Mouse (Mus musculus): Measurements from ENCODE around the gene Unc13b. TPM values are rescaled to one million over a fixed set of nuclear protein-coding genes. Genes with fewer than 3 reads are reported as not detected.

The Unc13b gene
- total and polyA plus RNA-seq, 2 experiments from 2014 or later, result 7.9 to 40.2 TPM

DNA sequence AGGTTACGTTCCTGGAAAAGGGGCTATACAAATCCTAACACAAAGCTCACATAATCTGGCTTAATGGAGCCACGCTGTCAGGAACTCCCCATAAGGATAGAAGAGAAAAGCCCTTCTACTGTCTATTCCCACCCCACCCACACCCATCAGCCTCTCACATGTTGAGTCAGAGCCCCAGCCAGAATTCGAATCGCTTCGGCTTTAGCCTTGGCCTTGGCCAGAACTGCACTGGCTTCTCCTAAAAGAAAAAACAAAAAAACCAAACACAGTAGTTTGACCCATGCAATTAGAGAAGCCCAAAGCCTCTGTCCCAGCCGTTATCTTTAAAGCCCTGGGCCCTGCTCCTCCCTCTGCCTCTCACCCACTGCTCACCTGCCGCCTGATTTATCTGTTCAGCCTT is 29.6 kb upstream of the Unc13b start:
- H3K4me1 ChIP-seq (ENCODE audit: insufficient read depth, low read length), result peaks cover 11% of the 10 kb centered on the region
- H3K4me3 ChIP-seq (ENCODE audit: low read depth, low read length), result no peak overlapping the region
- no peak overlapping the region for H3K4me2 ChIP-seq (ENCODE audit: low read depth, low read length, poor library complexity, severe bottlenecking)
- no peak overlapping the region for H3K9ac ChIP-seq (replicated peaks; ENCODE audit: low read length, poor library complexity, severe bottlenecking)
- H3K36me3 ChIP-seq (ENCODE audit: insufficient read depth, low read length), result peaks cover 28% of the 10 kb centered on the region
- ATAC-seq (ENCODE audit: low FRiP score) (no peak), DNase-seq (ENCODE audit: low spot score) (no peak)
- TF ChIP-seq CTCF (IDR thresholded peaks at IDR 0.05), result no peak
- no peaks in the 10 kb centered on the region for H3K9me3 ChIP-seq (ENCODE audit: low read length)
- 93% methylated on average over 7 of the region's 7 CpGs for WGBS
- no peak overlapping the region for H3K27ac ChIP-seq (ENCODE audit: low read depth, low read length)
- no peaks in the 10 kb centered on the region for H3K27me3 ChIP-seq (ENCODE audit: insufficient read depth, low read length)

DNA sequence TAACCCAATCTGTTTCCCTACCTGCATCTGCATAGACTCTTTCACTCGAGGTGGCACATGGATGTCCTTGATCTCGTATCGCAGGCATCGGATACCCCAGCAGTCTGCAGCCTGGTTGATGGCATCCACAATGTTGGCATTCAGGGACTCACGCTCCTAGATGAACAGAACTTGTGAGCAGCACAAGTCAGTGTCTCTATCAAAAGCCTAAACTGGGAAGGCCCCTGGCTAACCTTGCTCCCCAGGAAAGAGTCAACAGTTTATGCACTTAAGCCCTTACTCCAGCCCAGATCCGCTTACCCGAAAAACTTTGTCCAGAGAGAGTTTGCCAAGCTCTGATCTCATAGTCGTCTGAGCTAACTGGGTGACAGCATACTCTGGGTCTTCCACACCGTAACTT is 29.0 kb upstream of the Unc13b start:
- WGBS, result 94% methylated on average over 9 of the region's 9 CpGs

DNA sequence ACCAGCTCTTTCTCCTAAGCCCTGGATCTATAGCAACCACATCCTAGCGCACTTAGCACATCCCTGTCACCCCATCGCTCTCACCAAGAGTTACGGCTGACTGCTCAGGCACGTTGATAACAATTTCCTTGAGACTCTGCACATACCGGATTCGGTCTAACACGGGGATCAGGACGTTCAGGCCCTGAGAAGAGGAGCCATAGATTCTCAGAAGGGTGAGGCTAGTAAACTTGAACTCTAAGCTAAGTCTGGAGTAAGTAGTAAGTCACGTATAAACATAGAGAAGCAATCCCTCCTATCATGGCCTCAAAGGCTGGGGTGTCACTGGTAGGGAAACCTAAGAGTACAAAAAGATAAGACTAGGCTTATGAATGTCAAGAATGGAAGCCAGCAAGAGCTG is 28.4 kb upstream of the Unc13b start:
- no peaks in the 10 kb centered on the region for H3K27me3 ChIP-seq (ENCODE audit: insufficient read depth, low read length)
- 0 out of 2 replicates have a peak, but pooled peaks cover 4% of the 10 kb centered on the region for H3K4me1 ChIP-seq (ENCODE audit: insufficient read depth, low read length)
- peak overlapping the region; percentile 84; the same call in 1 of the 2 replicates for H3K27ac ChIP-seq (ENCODE audit: low read depth, low read length)
- peaks cover 28% of the 10 kb centered on the region for H3K36me3 ChIP-seq (ENCODE audit: insufficient read depth, low read length)
- peak overlapping the region; percentile 88 for H3K9ac ChIP-seq (replicated peaks; ENCODE audit: low read length, poor library complexity, severe bottlenecking)
- H3K9me3 ChIP-seq (ENCODE audit: low read length), result no peaks in the 10 kb centered on the region
- peak overlapping the region; percentile 69 for H3K4me3 ChIP-seq (ENCODE audit: low read depth, low read length)
- no peak for TF ChIP-seq CTCF (IDR thresholded peaks at IDR 0.05)
- ATAC-seq (ENCODE audit: low FRiP score), result no peak
- H3K4me2 ChIP-seq (ENCODE audit: low read depth, low read length, poor library complexity, severe bottlenecking), result peak overlapping the region; percentile 62
- 81% methylated on average over 9 of the region's 9 CpGs for whole genome bisulfite sequencing
- DNase-seq (ENCODE audit: low spot score), result no peak

More for the DNA sequence above, 29.0 kb upstream of the Unc13b start:
- Histone ChIP-seq H3K36me3 (ENCODE audit: insufficient read depth, low read length) (peaks cover 28% of the 10 kb centered on the region), H3K4me1 (ENCODE audit: insufficient read depth, low read length) (peaks cover 5% of the 10 kb centered on the region), H3K4me2 (ENCODE audit: low read depth, low read length, poor library complexity, severe bottlenecking) (no peak overlapping the region), H3K9me3 (ENCODE audit: low read length) (no peaks in the 10 kb centered on the region), H3K9ac (replicated peaks; ENCODE audit: low read length, poor library complexity, severe bottlenecking) (no peak overlapping the region; the same call in 1 of the 2 replicates), H3K27ac (ENCODE audit: low read depth, low read length) (no peak overlapping the region), H3K27me3 (ENCODE audit: insufficient read depth, low read length) (no peaks in the 10 kb centered on the region), H3K4me3 (ENCODE audit: low read depth, low read length) (no peak overlapping the region)
- no peak for DNase-seq (ENCODE audit: low spot score)
- no peak for TF ChIP-seq CTCF (IDR thresholded peaks at IDR 0.05)
- ATAC-seq (ENCODE audit: low FRiP score), result no peak

DNA sequence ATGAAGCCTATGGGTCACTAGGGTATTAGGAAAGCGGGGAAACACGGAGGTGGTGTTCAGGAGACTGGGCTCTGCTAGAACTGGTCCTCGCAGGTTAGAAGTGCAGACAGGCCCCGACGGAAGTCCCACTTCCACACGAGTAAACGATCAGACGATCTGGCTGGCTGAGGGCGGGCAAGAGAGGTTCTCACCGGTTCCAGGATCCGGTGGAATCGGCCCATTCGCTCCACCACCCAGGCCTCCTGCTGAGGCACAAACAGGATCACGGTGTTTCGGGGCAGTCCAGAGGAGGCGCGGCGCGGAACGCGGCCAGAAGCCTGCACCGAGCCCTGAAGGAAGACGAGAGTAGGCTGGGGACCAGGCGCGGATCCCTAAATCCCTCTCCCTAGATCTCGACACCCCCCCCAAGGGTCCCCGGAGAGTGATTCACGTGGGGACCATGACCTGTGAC is 27.9 kb upstream of the Unc13b start:
- H3K4me3 ChIP-seq (ENCODE audit: low read depth, low read length), result peak overlapping the region; percentile 69
- 1% methylated on average over 28 of the region's 28 CpGs for WGBS
- H3K9me3 ChIP-seq (ENCODE audit: low read length), result no peaks in the 10 kb centered on the region
- 0 out of 2 replicates have a peak, but pooled peaks cover 4% of the 10 kb centered on the region for H3K4me1 ChIP-seq (ENCODE audit: insufficient read depth, low read length)
- H3K9ac ChIP-seq (replicated peaks; ENCODE audit: low read length, poor library complexity, severe bottlenecking), result peak overlapping the region; percentile 88
- H3K27me3 ChIP-seq (ENCODE audit: insufficient read depth, low read length), result no peaks in the 10 kb centered on the region
- H3K27ac ChIP-seq (ENCODE audit: low read depth, low read length), result peak overlapping the region; percentile 84
- DNase-seq (ENCODE audit: low spot score) (peak; percentile 21), ATAC-seq (ENCODE audit: low FRiP score) (peak; percentile 51; the same call in 1 of the 2 replicates)
- H3K36me3 ChIP-seq (ENCODE audit: insufficient read depth, low read length), result peaks cover 29% of the 10 kb centered on the region
- no peak for TF ChIP-seq CTCF (IDR thresholded peaks at IDR 0.05)
- peak overlapping the region; percentile 62 for H3K4me2 ChIP-seq (ENCODE audit: low read depth, low read length, poor library complexity, severe bottlenecking)

- ATAC-seq (ENCODE audit: low FRiP score) (peak; percentile 96), DNase-seq (ENCODE audit: low spot score) (peak; percentile 98)
- under 1% methylated on average over 38 of the region's 38 CpGs for WGBS
- peak; percentile 67 for TF ChIP-seq CTCF (IDR thresholded peaks at IDR 0.05)
- Histone ChIP-seq H3K9me3 (ENCODE audit: low read length) (no peaks in the 10 kb centered on the region), H3K36me3 (ENCODE audit: insufficient read depth, low read length) (peaks cover 36% of the 10 kb centered on the region), H3K27ac (ENCODE audit: low read depth, low read length) (peak within 1 kb of the TSS; percentile 84), H3K4me3 (ENCODE audit: low read depth, low read length) (peak within 1 kb of the TSS; percentile 69), H3K4me2 (ENCODE audit: low read depth, low read length, poor library complexity, severe bottlenecking) (peak within 1 kb of the TSS; percentile 62), H3K27me3 (ENCODE audit: insufficient read depth, low read length) (no peaks in the 10 kb centered on the region), H3K9ac (replicated peaks; ENCODE audit: low read length, poor library complexity, severe bottlenecking) (peak within 1 kb of the TSS; percentile 88), H3K4me1 (ENCODE audit: insufficient read depth, low read length) (0 out of 2 replicates have a peak, but pooled peaks cover 4% of the 10 kb centered on the region)
Measured at GRCm38 (mm10) chr4:43031237-43031995, 27.3 kb upstream of the Unc13b start, which contains the start of gene Stoml2. Stoml2 (minus strand) TSS chr4:43031710.

DNA sequence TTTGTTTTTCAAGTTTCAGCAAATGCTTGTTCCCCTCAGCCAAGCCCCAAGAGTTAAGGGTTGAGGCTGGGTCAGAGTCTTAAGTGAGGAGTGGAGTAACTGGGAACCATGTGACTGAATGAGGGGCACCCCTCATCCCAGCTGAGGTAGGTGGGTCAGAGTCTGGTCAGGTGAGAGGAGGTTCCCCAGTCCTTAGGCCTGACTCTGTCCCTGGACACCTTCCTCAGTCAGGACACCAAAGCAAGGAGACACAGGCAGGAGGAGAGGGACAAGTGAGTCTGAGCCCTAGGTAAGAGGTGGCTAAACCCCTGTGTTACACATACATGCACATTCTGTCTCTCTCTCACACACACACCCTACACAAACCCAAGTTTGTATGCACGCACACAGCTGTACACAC is 26.3 kb upstream of the Unc13b start:
- no peak overlapping the region for H3K4me3 ChIP-seq (ENCODE audit: low read depth, low read length)
- TF ChIP-seq CTCF (IDR thresholded peaks at IDR 0.05), result no peak
- H3K9me3 ChIP-seq (ENCODE audit: low read length), result no peaks in the 10 kb centered on the region
- ATAC-seq (ENCODE audit: low FRiP score) (no peak), DNase-seq (ENCODE audit: low spot score) (no peak)
- no peak overlapping the region for H3K9ac ChIP-seq (replicated peaks; ENCODE audit: low read length, poor library complexity, severe bottlenecking)
- H3K27me3 ChIP-seq (ENCODE audit: insufficient read depth, low read length), result no peaks in the 10 kb centered on the region
- H3K36me3 ChIP-seq (ENCODE audit: insufficient read depth, low read length), result peaks cover 38% of the 10 kb centered on the region
- peak overlapping the region; percentile 84 for H3K27ac ChIP-seq (ENCODE audit: low read depth, low read length)
- WGBS, result 90% methylated on average over 1 of the region's 1 CpGs
- H3K4me2 ChIP-seq (ENCODE audit: low read depth, low read length, poor library complexity, severe bottlenecking), result no peak overlapping the region
- H3K4me1 ChIP-seq (ENCODE audit: insufficient read depth, low read length), result 0 out of 2 replicates have a peak, but pooled peaks cover 4% of the 10 kb centered on the region
